Mouse (Mus musculus) lung, adult 2 months (tissue): Measurements from ENCODE around the gene Rhob. TPM values are rescaled to one million over a fixed set of nuclear protein-coding genes. Genes with fewer than 3 reads are reported as not detected.

Experiments used
- DNase-seq: peaks from one replicate; pipeline ENCODE4 v3.0.0; 2022
- H3K4me1 ChIP-seq: fragments of 200-500 bp; 2 replicates; pipeline ENCODE4 v1.6.1; 2011; ENCODE audit warnings: low read length; ENCODE audit not compliant: control insufficient read depth, insufficient read depth
- H3K4me3 ChIP-seq: fragments of 200-500 bp; replicated peaks from 2 replicates; pipeline ENCODE3; 2011; ENCODE audit warnings: low read depth, mild to moderate bottlenecking, control low read depth, low read length; ENCODE audit errors: extremely low read depth
- CTCF ChIP-seq: fragments of 200-500 bp; IDR thresholded peaks from 2 replicates; pipeline ENCODE4 v1.5.1; 2011; ENCODE audit warnings: mild to moderate bottlenecking, low read length, control low read depth; ENCODE audit not compliant: insufficient read depth
- POLR2A ChIP-seq: fragments of 200-500 bp; IDR thresholded peaks from 2 replicates; pipeline ENCODE4 v1.6.1; 2011; ENCODE audit warnings: low read depth, mild to moderate bottlenecking, control low read depth, low read length, borderline replicate concordance; ENCODE audit errors: extremely low read depth
- WGBS: fragments of 180-500 bp; shearing (Covaris S2); methylation state at CpG from one replicate; pipeline ENCODE4 v1.1.7; 2018; 5-methylcytosine and 5-hydroxymethylcytosine counted together
- polyA plus RNA-seq: library from polyadenylated mRNA; depleted of rRNA; stranded (reverse); fragments of >200 nt; gene quantifications from 2 replicates; pipeline ENCODE4 v1.2.3, GENCODE M21; 2012; rRNA removed

Gene Rhob
- polyA plus RNA-seq, 1 experiment: 324 TPM

- H3K4me3 ChIP-seq: no peak overlapping the region
- H3K4me1 ChIP-seq: peaks cover 5% of the 10 kb centered on the region; the same call in 1 of the 2 replicates
- no peak for TF ChIP-seq POLR2A
- TF ChIP-seq CTCF: no peak
- 73% methylated on average over 7 of the region's 7 CpGs for WGBS
- no peak for DNase-seq
These were observed 48.0 kb downstream of the Rhob start for GRCm38 (mm10) chr12:8451571-8452485.

DNA sequence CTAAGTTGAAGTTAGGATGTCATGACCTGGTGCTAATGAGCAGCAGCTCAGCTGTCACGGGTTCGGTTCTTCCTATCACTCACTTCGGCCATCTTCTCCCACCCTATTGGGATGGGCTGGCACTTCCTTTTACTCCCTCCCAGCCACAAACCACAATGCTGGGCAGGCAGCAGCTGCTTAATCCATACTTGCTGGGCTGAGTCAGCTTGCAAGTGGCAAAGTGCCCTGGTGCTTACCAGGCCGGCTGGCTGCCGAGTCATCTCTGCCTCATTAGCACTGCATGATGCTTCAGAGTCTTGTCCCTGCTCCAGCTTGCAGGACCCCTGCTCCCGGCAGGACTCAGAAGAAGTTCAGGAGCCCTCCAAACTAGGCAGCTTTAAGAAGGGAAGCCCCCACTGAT is 49.2 kb downstream of the Rhob start:
- DNase-seq: no peak
- H3K4me1 ChIP-seq: peaks cover 5% of the 10 kb centered on the region; the same call in 1 of the 2 replicates

GRCm38 (mm10) chr12:8450028-8450427 is 49.8 kb downstream of the Rhob start:
- 92% methylated on average over 1 of the region's 1 CpGs for WGBS
- Histone ChIP-seq H3K4me1 (peaks cover 6% of the 10 kb centered on the region), H3K4me3 (no peak overlapping the region)
- no peak for DNase-seq
- TF ChIP-seq POLR2A (no peak), CTCF (no peak)

More for the DNA sequence above, 49.2 kb downstream of the Rhob start:
- TF ChIP-seq POLR2A (no peak), CTCF (no peak)
- no peak overlapping the region for H3K4me3 ChIP-seq
- 48% methylated on average over 6 of the region's 6 CpGs for WGBS

Other genes with a start within 250 kb of the Rhob start
- gene Gdf7, start 198.1 kb downstream of the Rhob start, polyA plus RNA-seq: 0.24 and 0.25 TPM in 2 replicates
- 21.7 and 25.8 TPM in 2 replicates for gene Hs1bp3, start 186.6 kb downstream of the Rhob start, polyA plus RNA-seq
- not detected in 2 replicates for gene Slc7a15, start 99.1 kb upstream of the Rhob start, polyA plus RNA-seq
- gene Pum2, start 174.1 kb upstream of the Rhob start, polyA plus RNA-seq: 48.9 and 59.1 TPM in 2 replicates